Mouse (Mus musculus) liver, postnatal 0 days (tissue): ENCODE measurements around the gene Uroc1.

ENCODE experiments used
- CTCF ChIP-seq: sonication (generic); IDR thresholded peaks from 2 replicates; pipeline ENCODE4 v1.5.1; 2016; ENCODE audit warnings: antibody characterized with exemption, low read depth
- EP300 ChIP-seq: IDR thresholded peaks from 2 replicates; pipeline ENCODE4 v1.6.1; 2016; ENCODE audit warnings: antibody characterized with exemption, low read depth, mild to moderate bottlenecking

- no peak for TF ChIP-seq CTCF
- TF ChIP-seq EP300: no peak
These were observed 36.9 kb downstream of the Uroc1 start for GRCm38 (mm10) chr6:90369725-90370553.
